Mouse (Mus musculus): ENCODE data around the gene Trim2. TPM values are rescaled to one million over a fixed set of nuclear protein-coding genes. Genes with fewer than 3 reads are reported as not detected.

Gene Trim2
- total and polyA plus RNA-seq, 3 experiments = 2.4 to 3.3 (median 2.5) TPM

- no peak for TF ChIP-seq ETS1 (conservative IDR thresholded peaks at IDR 0.05; ENCODE audit: low read depth, low read length)
Measured at GRCm38 (mm10) chr3:84217118-84217960, 89.3 kb downstream of the Trim2 start (continued).

GRCm38 (mm10) chr3:84215743-84216360, 90.8 kb downstream of the Trim2 start:
- DNase-seq (ENCODE audit: extremely low read depth) = no peak
- peaks cover 6 to 23% of the 10 kb centered on the region in 2 experiments for H3K4me1 ChIP-seq (ENCODE audit: control insufficient read depth in 1 of 2, insufficient read depth in 2 of 2)
- dilution Hi-C loops (cut with MboI; ENCODE audit: extremely low pct_ligation_motif_present, extremely low pct_unique_long_range_greater_than_20kb, low sequenced_read_pairs) = no loop called here
- in situ Hi-C loops (cut with MboI; ENCODE audit: low pct_ligation_motif_present, low pct_unique_long_range_greater_than_20kb, low sequenced_read_pairs) = loop anchor here (5.0 kb wide), 1 partner anchor 34 kb away; no protein-coding TSS in a partner anchor
- H3K36me3 ChIP-seq (replicated peaks in 1 of 2; ENCODE audit: control insufficient read depth in 1 of 2, insufficient read depth in 1 of 2, low read length in 1 of 2) = peaks cover 0 to 2% of the 10 kb centered on the region in 2 experiments
- no peaks in the 10 kb centered on the region for H3K79me2 ChIP-seq (replicated peaks; ENCODE audit: control insufficient read depth, extremely low read depth, insufficient read depth, poor library complexity, severe bottlenecking)
- H3K4me3 ChIP-seq (replicated peaks in 1 of 3; ENCODE audit: low read depth in 2 of 3, low read length in 2 of 3, poor library complexity in 1 of 3) = no peak overlapping the region
- no peak overlapping the region for H3K9ac ChIP-seq (ENCODE audit: insufficient read depth, low read depth)
- no peak overlapping the region for H3K4me2 ChIP-seq (ENCODE audit: insufficient read depth, low read depth, poor library complexity, severe bottlenecking)
- TF ChIP-seq MAX (IDR thresholded peaks at IDR 0.05; ENCODE audit: low read length) (no peak), CTCF (conservative IDR thresholded peaks at IDR 0.05 in 1 of 2, IDR thresholded peaks at IDR 0.05 in 1 of 2; ENCODE audit: low read depth in 2 of 2, low read length in 2 of 2) (no peak), USF1 (IDR thresholded peaks at IDR 0.05; ENCODE audit: low read depth, low read length) (no peak), RAD21 (IDR thresholded peaks at IDR 0.05; ENCODE audit: low read depth, low read length) (no peak), KAT2A (IDR thresholded peaks at IDR 0.05; ENCODE audit: insufficient replicate concordance, low read length) (no peak)
- H3K9me3 ChIP-seq (replicated peaks; ENCODE audit: low read length) = no peaks in the 10 kb centered on the region
- H3K27me3 ChIP-seq (replicated peaks) = no peaks in the 10 kb centered on the region
- no peak overlapping the region for H3K27ac ChIP-seq (ENCODE audit: insufficient read depth, low read depth)

GRCm38 (mm10) chr3:84215253-84215652, 91.4 kb downstream of the Trim2 start:
- H3K9ac ChIP-seq (ENCODE audit: insufficient read depth, low read depth) = no peak overlapping the region
- H3K4me2 ChIP-seq (ENCODE audit: insufficient read depth, low read depth, poor library complexity, severe bottlenecking) = no peak overlapping the region
- H3K36me3 ChIP-seq (replicated peaks in 1 of 2; ENCODE audit: control insufficient read depth in 1 of 2, insufficient read depth in 1 of 2, low read length in 1 of 2) = peaks cover 0 to 2% of the 10 kb centered on the region in 2 experiments
- TF ChIP-seq EP300 (IDR thresholded peaks at IDR 0.05; ENCODE audit: low read length) = no peak
- DNase-seq (ENCODE audit: extremely low read depth) = no peak
- peaks cover 6 to 21% of the 10 kb centered on the region in 2 experiments for H3K4me1 ChIP-seq (ENCODE audit: control insufficient read depth in 1 of 2, insufficient read depth in 2 of 2)
- H3K79me2 ChIP-seq (replicated peaks; ENCODE audit: control insufficient read depth, extremely low read depth, insufficient read depth, poor library complexity, severe bottlenecking) = no peaks in the 10 kb centered on the region
- in situ Hi-C loops (cut with MboI; ENCODE audit: low pct_ligation_motif_present, low pct_unique_long_range_greater_than_20kb, low sequenced_read_pairs) (loop anchor here (5.0 kb wide), 1 partner anchor 33 kb away; no protein-coding TSS in a partner anchor), dilution Hi-C loops (cut with MboI; ENCODE audit: extremely low pct_ligation_motif_present, extremely low pct_unique_long_range_greater_than_20kb, low sequenced_read_pairs) (no loop called here)
- H3K9me3 ChIP-seq (replicated peaks; ENCODE audit: low read length) = no peaks in the 10 kb centered on the region
- H3K27me3 ChIP-seq (replicated peaks) = no peaks in the 10 kb centered on the region
- no peak overlapping the region for H3K4me3 ChIP-seq (replicated peaks in 1 of 3; ENCODE audit: low read depth in 2 of 3, low read length in 2 of 3, poor library complexity in 1 of 3)
- H3K27ac ChIP-seq (ENCODE audit: insufficient read depth, low read depth) = no peak overlapping the region

GRCm38 (mm10) chr3:84214501-84214900, 92.2 kb downstream of the Trim2 start:
- no peaks in the 10 kb centered on the region for H3K9me3 ChIP-seq (replicated peaks; ENCODE audit: low read length)
- H3K9ac ChIP-seq (ENCODE audit: insufficient read depth, low read depth) = no peak overlapping the region
- DNase-seq (ENCODE audit: extremely low read depth) = no peak
- H3K4me3 ChIP-seq (replicated peaks in 1 of 3; ENCODE audit: low read depth in 2 of 3, low read length in 2 of 3, poor library complexity in 1 of 3) = no peak overlapping the region
- dilution Hi-C loops (cut with MboI; ENCODE audit: extremely low pct_ligation_motif_present, extremely low pct_unique_long_range_greater_than_20kb, low sequenced_read_pairs) (no loop called here), in situ Hi-C loops (cut with MboI; ENCODE audit: low pct_ligation_motif_present, low pct_unique_long_range_greater_than_20kb, low sequenced_read_pairs) (no loop called here)
- H3K36me3 ChIP-seq (replicated peaks in 1 of 2; ENCODE audit: control insufficient read depth in 1 of 2, insufficient read depth in 1 of 2, low read length in 1 of 2) = peaks cover 0 to 9% of the 10 kb centered on the region in 2 experiments
- no peaks in the 10 kb centered on the region for H3K79me2 ChIP-seq (replicated peaks; ENCODE audit: control insufficient read depth, extremely low read depth, insufficient read depth, poor library complexity, severe bottlenecking)
- peaks cover 6 to 21% of the 10 kb centered on the region in 2 experiments for H3K4me1 ChIP-seq (ENCODE audit: control insufficient read depth in 1 of 2, insufficient read depth in 2 of 2)
- no peak overlapping the region for H3K27ac ChIP-seq (ENCODE audit: insufficient read depth, low read depth)
- H3K4me2 ChIP-seq (ENCODE audit: insufficient read depth, low read depth, poor library complexity, severe bottlenecking) = no peak overlapping the region
- H3K27me3 ChIP-seq (replicated peaks) = no peaks in the 10 kb centered on the region
- TF ChIP-seq PAX5 (IDR thresholded peaks at IDR 0.05; ENCODE audit: low read length) (no peak), GABPA (IDR thresholded peaks at IDR 0.05; ENCODE audit: insufficient replicate concordance, low read depth, low read length) (no peak), NRF1 (IDR thresholded peaks at IDR 0.05; ENCODE audit: low read depth, low read length) (no peak), SMC3 (IDR thresholded peaks at IDR 0.05; ENCODE audit: low read depth, low read length) (no peak), CHD2 (IDR thresholded peaks at IDR 0.05; ENCODE audit: low read length) (no peak), MAZ (IDR thresholded peaks at IDR 0.05; ENCODE audit: low read depth, low read length) (no peak), MEF2A (IDR thresholded peaks at IDR 0.05; ENCODE audit: borderline replicate concordance, low read depth, low read length) (no peak), E2F4 (IDR thresholded peaks at IDR 0.05; ENCODE audit: insufficient replicate concordance, low read depth, low read length) (no peak), IRF4 (IDR thresholded peaks at IDR 0.05; ENCODE audit: low read depth, low read length) (no peak), HCFC1 (IDR thresholded peaks at IDR 0.05; ENCODE audit: low read depth, low read length) (no peak), TBP (conservative IDR thresholded peaks at IDR 0.05; ENCODE audit: low read depth, low read length) (no peak), ETS1 (conservative IDR thresholded peaks at IDR 0.05; ENCODE audit: low read depth, low read length) (no peak), RAD21 (IDR thresholded peaks at IDR 0.05; ENCODE audit: low read depth, low read length) (no peak), ZC3H11A (IDR thresholded peaks at IDR 0.05; ENCODE audit: low read depth, low read length) (no peak), CHD1 (IDR thresholded peaks at IDR 0.05; ENCODE audit: low read depth, low read length) (no peak), CTCF (conservative IDR thresholded peaks at IDR 0.05 in 1 of 2, IDR thresholded peaks at IDR 0.05 in 1 of 2; ENCODE audit: low read depth in 2 of 2, low read length in 2 of 2) (no peak)

Data from CH12.LX (cell line).